Mouse (Mus musculus) heart, embryonic 14.5 days (tissue): ENCODE measurements at regions not wholly inside any gene's neighbourhood (a gene's known extent, or its start where the extent isn't known, plus 50 kb on each side); places are given as distances from the start of the nearest gene placed in this dataset.

Experiments used
- ATAC-seq: fragments of 200-750 bp; cut with Nextera tagmentation; 2 replicates; pipeline ENCODE4 v1.8.0; 2017; ENCODE audit warnings: low read depth, moderate TSS enrichment; ENCODE audit not compliant: insufficient number of reproducible peaks, insufficient read depth, low FRiP score
- H3K27ac ChIP-seq, 2 experiments: fragments of 200-500 bp in 1 of 2; fragments of 300-500 bp in 1 of 2; sonication (generic) in 1 of 2; replicated peaks in 1 of 2; 2 replicates each; pipeline ENCODE4 v1.5.1; 2012 to 2014; ENCODE audit warnings: low read depth in 2 of 2, low read length in 2 of 2, control low read depth in 1 of 2, mild to moderate bottlenecking in 1 of 2, mixed read lengths in 1 of 2; ENCODE audit not compliant: control insufficient read depth in 1 of 2, insufficient read depth in 1 of 2
- H3K27me3 ChIP-seq: fragments of 300-500 bp; sonication (generic); 2 replicates; pipeline ENCODE4 v1.6.1; 2014; ENCODE audit warnings: mild to moderate bottlenecking, low read length, control low read depth; ENCODE audit not compliant: control insufficient read depth, insufficient read depth
- H3K36me3 ChIP-seq: fragments of 300-500 bp; sonication (generic); 2 replicates; pipeline ENCODE4 v1.6.1; 2014; ENCODE audit warnings: mild to moderate bottlenecking, control low read depth, low read length, mixed read lengths; ENCODE audit not compliant: control insufficient read depth, insufficient read depth
- H3K4me1 ChIP-seq, 2 experiments: fragments of 200-500 bp in 1 of 2; fragments of 300-500 bp in 1 of 2; sonication (generic) in 1 of 2; 2 replicates each; pipeline ENCODE4 v1.6.1; 2012 to 2014; ENCODE audit warnings: low read length in 2 of 2, control low read depth in 1 of 2, mixed read lengths in 1 of 2; ENCODE audit not compliant: control insufficient read depth in 2 of 2, insufficient read depth in 2 of 2
- H3K4me2 ChIP-seq: fragments of 300-500 bp; sonication (generic); 2 replicates; pipeline ENCODE4 v1.6.1; 2014; ENCODE audit warnings: mild to moderate bottlenecking, low read length
- H3K4me3 ChIP-seq, 2 experiments: fragments of 200-500 bp in 1 of 2; fragments of 300-500 bp in 1 of 2; sonication (generic) in 1 of 2; 2 replicates each; pipeline ENCODE4 v1.5.1; 2012 to 2014; ENCODE audit warnings: low read length in 2 of 2, mild to moderate bottlenecking in 2 of 2, control low read depth in 1 of 2, low read depth in 1 of 2, moderate library complexity in 1 of 2; ENCODE audit not compliant: control insufficient read depth in 1 of 2, insufficient read depth in 1 of 2
- H3K9ac ChIP-seq: fragments of 300-500 bp; sonication (generic); 2 replicates; pipeline ENCODE4 v1.6.1; 2014; ENCODE audit warnings: mild to moderate bottlenecking, low read length
- H3K9me3 ChIP-seq: fragments of 300-500 bp; sonication (generic); 2 replicates; pipeline ENCODE4 v1.6.1; 2016; ENCODE audit warnings: low read length, control low read depth; ENCODE audit not compliant: control insufficient read depth
- WGBS: fragments of 180-500 bp; shearing (Covaris S2); extraction: QIAGEN DNeasy Blood & Tissue Kit; methylation state at CpG from one replicate; pipeline ENCODE4 v1.1.7; 2014; 5-methylcytosine and 5-hydroxymethylcytosine counted together

DNA sequence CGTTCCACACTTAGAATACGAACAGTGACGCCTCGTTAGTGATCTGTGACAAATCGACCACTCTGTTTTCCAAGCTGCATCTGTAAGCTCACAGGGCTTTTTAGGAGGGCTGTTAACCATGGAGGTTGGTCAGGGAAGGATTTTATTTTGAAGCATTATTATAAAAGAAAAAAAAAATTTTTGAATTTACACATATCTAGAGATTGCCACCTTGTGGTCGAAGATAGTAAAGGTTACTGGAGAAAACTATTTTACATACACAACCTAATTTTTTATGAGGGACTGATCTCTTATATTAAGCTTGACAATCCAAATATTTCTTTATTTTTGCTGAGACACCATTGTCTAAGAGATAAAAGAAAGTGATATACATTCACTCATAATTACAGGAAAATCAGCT is 937.2 kb downstream of the Sorcs1 start:
- H3K4me3 ChIP-seq = no peak overlapping the region
- ATAC-seq = no peak

DNA sequence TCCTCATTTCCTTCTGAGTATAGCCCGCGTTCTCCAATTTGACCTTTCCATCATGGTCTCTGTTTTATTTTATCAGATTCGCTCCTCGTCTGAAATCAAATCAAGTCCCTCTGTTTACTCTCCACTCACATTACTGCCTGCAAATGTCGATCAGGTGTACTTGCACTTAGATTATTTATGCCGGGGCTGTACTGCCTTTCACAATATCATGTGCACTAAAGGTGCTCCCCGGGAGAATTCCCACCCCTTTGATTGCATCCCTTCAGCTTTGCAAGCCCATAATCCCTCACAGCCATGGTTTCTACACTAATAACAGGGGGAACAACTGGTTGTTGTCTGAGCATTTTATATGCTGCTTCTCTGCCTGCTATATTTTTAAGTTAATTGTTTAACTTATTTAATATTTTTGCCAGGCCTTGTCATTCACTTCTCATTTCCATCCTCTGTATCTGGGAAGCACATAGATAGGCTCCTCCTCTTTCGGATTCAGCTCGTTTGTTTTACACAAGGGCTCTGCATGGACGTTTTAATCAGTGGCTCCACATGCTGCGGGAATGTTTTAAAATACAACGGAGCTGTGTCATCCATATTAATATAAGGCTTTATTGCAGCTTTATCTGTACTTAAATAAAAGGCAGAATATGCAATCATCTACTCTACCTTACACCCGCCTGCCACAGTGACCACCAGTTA is 938.8 kb downstream of the Sorcs1 start:
- H3K4me3 ChIP-seq = no peak overlapping the region
- no peak overlapping the region for H3K27ac ChIP-seq
- no peaks in the 10 kb centered on the region for H3K36me3 ChIP-seq
- H3K9me3 ChIP-seq = no peaks in the 10 kb centered on the region
- no peak overlapping the region for H3K9ac ChIP-seq
- H3K4me1 ChIP-seq = no peaks in the 10 kb centered on the region
- WGBS = 66% methylated on average over 13 of the region's 13 CpGs
- H3K4me2 ChIP-seq = no peak overlapping the region
- H3K27me3 ChIP-seq = no peaks in the 10 kb centered on the region
- no peak for ATAC-seq

More for the DNA sequence above, 937.2 kb downstream of the Sorcs1 start:
- Histone ChIP-seq H3K27ac (no peak overlapping the region), H3K4me2 (no peak overlapping the region), H3K9ac (no peak overlapping the region), H3K9me3 (no peaks in the 10 kb centered on the region), H3K4me1 (no peaks in the 10 kb centered on the region), H3K36me3 (no peaks in the 10 kb centered on the region), H3K27me3 (no peaks in the 10 kb centered on the region)
- 79% methylated on average over 6 of the region's 6 CpGs for WGBS

DNA sequence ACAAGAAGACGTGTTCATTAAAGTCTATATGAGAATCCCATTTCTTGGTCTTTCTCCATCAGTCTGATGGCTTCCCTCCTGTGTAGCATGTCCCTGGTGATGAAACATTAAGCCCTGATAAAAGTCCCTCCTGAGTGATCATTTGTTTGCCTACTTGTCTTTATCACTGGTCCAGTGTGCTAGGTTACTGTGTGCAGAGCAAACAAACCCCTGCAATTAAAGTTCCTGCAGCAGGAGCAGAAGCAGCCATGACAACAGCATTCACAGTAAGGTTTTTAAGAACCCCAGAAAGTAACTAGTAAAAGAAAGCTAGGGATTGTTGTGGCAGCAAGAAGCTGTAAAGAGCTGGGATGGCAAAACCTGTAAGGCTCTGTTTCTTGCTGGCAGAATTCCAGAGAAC is 980.8 kb downstream of the Sorcs1 start:
- no peak overlapping the region for H3K9ac ChIP-seq
- ATAC-seq = no peak
- 62% methylated on average over 1 of the region's 1 CpGs for WGBS
- no peaks in the 10 kb centered on the region for H3K9me3 ChIP-seq
- H3K4me3 ChIP-seq = no peak overlapping the region
- no peaks in the 10 kb centered on the region for H3K27me3 ChIP-seq
- no peaks in the 10 kb centered on the region for H3K4me1 ChIP-seq
- H3K4me2 ChIP-seq = no peak overlapping the region
- no peak overlapping the region for H3K27ac ChIP-seq
- H3K36me3 ChIP-seq = no peaks in the 10 kb centered on the region

DNA sequence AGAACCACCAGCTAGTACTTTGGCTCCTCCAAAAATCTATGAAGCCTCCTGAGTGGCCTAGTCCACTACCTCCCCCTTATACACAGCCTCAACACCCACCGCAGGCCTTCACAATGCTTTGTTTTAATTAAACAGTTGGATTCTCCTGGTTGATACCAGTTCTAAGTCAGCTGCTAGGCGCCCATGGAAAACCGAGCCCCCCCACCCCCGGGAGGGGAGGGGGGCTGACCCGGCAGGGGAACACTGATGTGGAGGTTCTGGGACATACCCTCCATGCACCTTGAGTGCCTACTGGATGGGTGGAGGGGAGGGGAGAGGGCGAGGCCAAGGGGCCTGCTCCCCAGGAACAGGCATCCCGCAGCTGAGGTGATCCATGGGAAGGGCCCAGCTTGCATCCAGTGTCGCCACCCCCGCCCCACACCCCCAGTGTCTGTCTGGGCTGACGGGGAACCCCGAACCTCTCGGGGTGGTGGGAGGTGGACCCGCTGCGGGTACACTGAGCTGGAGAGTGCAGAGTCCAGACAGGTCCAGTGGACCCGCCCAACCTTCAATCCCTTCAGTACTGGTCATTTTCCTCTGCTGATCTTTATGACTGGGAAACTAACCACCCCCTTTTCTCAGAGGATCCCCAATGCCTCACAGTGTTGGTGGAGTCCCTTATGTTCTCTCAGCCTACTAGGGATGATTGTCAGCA is 992.7 kb downstream of the Sorcs1 start:
- H3K36me3 ChIP-seq = no peaks in the 10 kb centered on the region
- H3K4me3 ChIP-seq = no peak overlapping the region
- H3K27ac ChIP-seq = no peak overlapping the region
- H3K4me2 ChIP-seq = no peak overlapping the region
- no peaks in the 10 kb centered on the region for H3K27me3 ChIP-seq
- H3K9me3 ChIP-seq = 0 out of 2 replicates have a peak, but pooled peaks cover 2% of the 10 kb centered on the region
- H3K9ac ChIP-seq = no peak overlapping the region
- 0 out of 2 replicates have a peak, but pooled peaks have one; percentile 35 for ATAC-seq
- WGBS = 76% methylated on average over 15 of the region's 15 CpGs
- no peaks in the 10 kb centered on the region for H3K4me1 ChIP-seq

DNA sequence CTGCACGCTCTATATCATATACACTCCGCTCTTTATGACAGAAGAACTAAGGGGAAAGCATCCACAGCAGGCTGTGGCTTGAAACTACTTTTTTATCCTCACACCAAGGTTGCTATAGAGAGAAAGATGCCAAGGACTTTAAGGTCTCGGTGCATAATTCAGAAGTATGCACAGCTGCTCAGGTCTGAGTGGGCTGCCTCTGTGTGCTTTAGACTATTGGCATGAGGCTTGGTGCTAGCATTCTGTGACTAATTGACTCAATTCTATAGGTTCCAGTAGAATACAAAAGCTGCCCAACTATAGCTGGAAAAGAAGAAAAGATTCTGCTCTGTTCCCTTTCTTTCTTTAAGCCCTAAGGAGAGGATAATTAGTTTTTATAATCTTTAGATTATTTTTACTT is 997.2 kb downstream of the Sorcs1 start:
- Histone ChIP-seq H3K27ac (no peak overlapping the region), H3K4me3 (no peak overlapping the region), H3K4me2 (no peak overlapping the region), H3K27me3 (no peaks in the 10 kb centered on the region), H3K36me3 (no peaks in the 10 kb centered on the region), H3K9ac (no peak overlapping the region), H3K4me1 (no peaks in the 10 kb centered on the region), H3K9me3 (0 out of 2 replicates have a peak, but pooled peaks cover 2% of the 10 kb centered on the region)
- no peak for ATAC-seq
- WGBS = 81% methylated on average over 3 of the region's 3 CpGs

DNA sequence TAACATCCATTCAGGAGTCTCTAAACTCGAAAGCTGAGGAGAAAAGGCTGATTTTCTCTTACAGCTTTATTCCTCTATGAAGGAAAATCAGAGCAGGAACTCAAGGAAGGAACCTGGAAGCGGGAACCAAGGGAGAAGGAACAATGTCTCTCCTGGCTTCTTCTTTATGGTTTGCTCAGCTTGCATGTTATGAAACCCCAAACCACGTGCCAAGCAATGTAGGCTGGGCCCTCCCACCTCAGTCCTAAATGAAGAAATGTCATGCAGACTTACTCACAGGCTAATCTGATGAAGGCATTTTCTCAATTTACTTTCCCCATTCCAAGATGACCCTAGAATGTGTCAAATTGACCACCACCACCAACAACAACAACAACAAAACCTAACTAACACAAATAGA is 998.4 kb downstream of the Sorcs1 start:
- no peaks in the 10 kb centered on the region for H3K27me3 ChIP-seq
- H3K9ac ChIP-seq = no peak overlapping the region
- no peaks in the 10 kb centered on the region for H3K36me3 ChIP-seq
- no peak overlapping the region for H3K27ac ChIP-seq
- WGBS = 64% methylated on average over 3 of the region's 3 CpGs
- no peak overlapping the region for H3K4me3 ChIP-seq
- no peaks in the 10 kb centered on the region for H3K4me1 ChIP-seq
- ATAC-seq = no peak
- 0 out of 2 replicates have a peak, but pooled peaks cover 2% of the 10 kb centered on the region for H3K9me3 ChIP-seq
- no peak overlapping the region for H3K4me2 ChIP-seq

DNA sequence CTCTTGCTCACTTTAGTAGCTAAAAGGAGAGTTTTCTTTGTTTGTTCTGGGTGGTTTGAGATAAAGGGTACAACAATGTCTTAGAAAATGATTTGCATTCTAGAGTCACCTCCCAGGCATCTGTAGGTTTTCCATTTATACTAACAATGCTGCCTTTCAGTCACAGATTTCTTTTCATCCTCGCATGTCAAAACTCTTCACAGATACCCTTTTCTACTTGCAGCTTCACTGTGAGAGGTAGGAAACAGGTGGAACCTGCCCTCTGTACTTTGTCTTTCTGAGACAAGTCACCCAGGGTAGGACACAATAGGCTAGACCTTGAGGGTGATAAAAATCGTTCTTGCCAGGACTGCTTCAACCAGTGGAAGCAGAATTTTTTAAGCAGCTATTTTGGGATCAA is 1002.5 kb downstream of the Sorcs1 start:
- H3K9me3 ChIP-seq = no peaks in the 10 kb centered on the region
- no peak overlapping the region for H3K9ac ChIP-seq
- 52% methylated on average over 2 of the region's 2 CpGs for WGBS
- H3K4me3 ChIP-seq = no peak overlapping the region
- H3K4me1 ChIP-seq = no peaks in the 10 kb centered on the region
- H3K36me3 ChIP-seq = no peaks in the 10 kb centered on the region
- H3K27me3 ChIP-seq = no peaks in the 10 kb centered on the region
- H3K4me2 ChIP-seq = no peak overlapping the region
- no peak overlapping the region for H3K27ac ChIP-seq
- no peak for ATAC-seq
